In the genomic region with DNA sequence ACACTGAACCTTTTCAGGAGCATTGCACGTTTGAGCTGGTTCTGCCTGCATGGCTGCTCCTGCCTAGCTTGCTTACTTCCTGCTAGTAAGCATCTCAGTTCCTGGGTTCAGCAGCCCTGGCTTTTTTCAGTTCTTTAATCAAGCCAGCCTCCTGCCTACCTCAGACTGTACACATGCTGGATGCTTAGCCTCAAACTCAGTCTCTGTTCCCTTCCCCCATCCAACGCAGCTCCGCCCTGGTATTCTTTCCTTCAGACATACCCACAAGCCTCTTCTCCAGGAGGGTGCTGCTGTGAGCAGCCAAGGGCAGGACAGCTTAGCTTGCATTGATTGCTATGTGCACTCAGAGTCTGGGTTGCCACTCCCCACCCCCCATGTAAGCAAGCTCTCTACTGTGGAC, we compare ENCODE assay signal across 16 mouse cellular contexts. TPM values are rescaled to one million over a fixed set of nuclear protein-coding genes. Genes with fewer than 3 reads are reported as not detected.
A peak's percentile ranks its signal among the peaks of the same experiment; 100 is the strongest.
DNase-seq lines count a peak whose midpoint lies in the region; ATAC-seq and TF ChIP-seq lines count a peak whose summit lies in the region.
"Had no signal": no experiment of that assay in that cellular context is flagged by ENCODE, and none has a peak within 500 bp of the region (broad histone marks: within the 10 kb centered on the region; RNA-seq: fewer than 3 reads in every experiment).

No protein-coding gene starts in this region.

- H3K27me3 ChIP-seq in lung, postnatal 0 days (replicated peaks; ENCODE audit: insufficient read depth, low read length) = no peaks in the 10 kb centered on the region
- H3K27me3 ChIP-seq in midbrain, embryonic 15.5 days (replicated peaks) = no peaks in the 10 kb centered on the region
- H3K27me3 ChIP-seq: Patski had no signal

- ATAC-seq in lung, postnatal 0 days = no peak
- peak; percentile 66 for ATAC-seq in monocyte, adult 5-6 weeks (replicated peaks; ENCODE audit: insufficient number of reproducible peaks, low FRiP score, low TSS enrichment, poor library complexity, severe bottlenecking)
- no peak for ATAC-seq in midbrain, embryonic 15.5 days (replicated peaks)
- ATAC-seq: Patski had no signal

- DNase-seq in lung, postnatal 4 days = peak; percentile 16 to 37
- no peak for DNase-seq in lung, postnatal 0 days (ENCODE audit: low spot score)
- DNase-seq in T-cell, adult 2 months (ENCODE audit: low spot score) = peak; percentile 77
- DNase-seq in thymus, postnatal 36 days = peak; percentile 54 to 65
- DNase-seq in frontal cortex, postnatal 10 days (ENCODE audit: low spot score in 2 of 2) = no peak
- DNase-seq in embryo, embryonic 11 days = no peak
- DNase-seq: adrenal gland, postnatal 36 days; cerebellum, adult 18-20 months; gastrocnemius, postnatal 14 days; heart, postnatal 4 days; kidney, adult 8-10 months; lung, embryonic 14.5 days had no signal

- H3K4me3 ChIP-seq in lung, postnatal 0 days (ENCODE audit: low read depth, low read length) = no peak overlapping the region
- H3K4me3 ChIP-seq in midbrain, embryonic 15.5 days = no peak overlapping the region
- H3K4me3 ChIP-seq: erythroblast, embryonic 14.5 days had no signal

- TF ChIP-seq CTCF in lung, postnatal 0 days (IDR thresholded peaks at IDR 0.05) = no peak

- no peak overlapping the region for H3K4me2 ChIP-seq in lung, postnatal 0 days (replicated peaks; ENCODE audit: low read depth, low read length)
- no peak overlapping the region for H3K4me2 ChIP-seq in midbrain, embryonic 15.5 days
- H3K4me2 ChIP-seq: lung, embryonic 14.5 days had no signal

- H3K9ac ChIP-seq in lung, postnatal 0 days (replicated peaks; ENCODE audit: low read depth) = no peak overlapping the region
- no peak overlapping the region for H3K9ac ChIP-seq in midbrain, embryonic 15.5 days
- H3K9ac ChIP-seq: lung, embryonic 14.5 days had no signal

- no peaks in the 10 kb centered on the region for H3K9me3 ChIP-seq in lung, postnatal 0 days (ENCODE audit: low read length)
- H3K9me3 ChIP-seq in midbrain, embryonic 15.5 days = no peaks in the 10 kb centered on the region

- H3K36me3 ChIP-seq in lung, postnatal 0 days (ENCODE audit: insufficient read depth, low read length) = no peaks in the 10 kb centered on the region
- no peaks in the 10 kb centered on the region for H3K36me3 ChIP-seq in midbrain, embryonic 15.5 days (replicated peaks)

- WGBS in lung, postnatal 0 days = 56% methylated on average over 3 of the region's 3 CpGs
- 69% methylated on average over 3 of the region's 3 CpGs for WGBS in midbrain, embryonic 15.5 days

- no peaks in the 10 kb centered on the region for H3K4me1 ChIP-seq in lung, postnatal 0 days (ENCODE audit: insufficient read depth, low read depth, low read length)
- no peaks in the 10 kb centered on the region for H3K4me1 ChIP-seq in midbrain, embryonic 15.5 days

- H3K27ac ChIP-seq in lung, postnatal 0 days (ENCODE audit: low read length) = no peak overlapping the region
- no peak overlapping the region for H3K27ac ChIP-seq in midbrain, embryonic 15.5 days

- TF ChIP-seq EP300 in lung, postnatal 0 days (IDR thresholded peaks at IDR 0.05) = no peak

RNA-seq across cellular contexts. Expression of gene Khdrbs1, which starts 12.6 kb away (rescaled TPM):
- polyA plus RNA-seq in lung, postnatal 0 days (2015; fragmentation: Nextera tagmentation; extraction: Ambion mirVana) = 42.9 and 48.9 TPM in 2 replicates
- total RNA-seq in monocyte, adult 5-6 weeks (2017) = 89.2 to 110 TPM (median 89.5 TPM) in 3 replicates
- polyA plus RNA-seq in midbrain, embryonic 15.5 days (2015; fragmentation: Nextera tagmentation; extraction: Ambion mirVana) = 137 and 138 TPM in 2 replicates

RNA-seq across cellular contexts. Expression of gene Ptp4a2, which starts 56.3 kb away (rescaled TPM):
- polyA plus RNA-seq in lung, postnatal 0 days (2015; fragmentation: Nextera tagmentation; extraction: Ambion mirVana) = 318 and 349 TPM in 2 replicates
- total RNA-seq in monocyte, adult 5-6 weeks (2017) = 478 to 539 TPM (median 505 TPM) in 3 replicates
- polyA plus RNA-seq in midbrain, embryonic 15.5 days (2015; fragmentation: Nextera tagmentation; extraction: Ambion mirVana) = 220 and 223 TPM in 2 replicates

RNA-seq across cellular contexts. Expression of gene Tmem39b, which starts 58.1 kb away (rescaled TPM):
- 5.3 and 5.5 TPM in 2 replicates for polyA plus RNA-seq in lung, postnatal 0 days (2015; fragmentation: Nextera tagmentation; extraction: Ambion mirVana)
- total RNA-seq in monocyte, adult 5-6 weeks (2017) = 4.0 to 6.4 TPM (median 4.1 TPM) in 3 replicates
- 18.1 and 20.9 TPM in 2 replicates for polyA plus RNA-seq in midbrain, embryonic 15.5 days (2015; fragmentation: Nextera tagmentation; extraction: Ambion mirVana)

Comparison
In these comparisons a context has a peak if more than half of its experiments do, and no peak if none do; other contexts are left out.
1. DNase-seq: peak in lung, postnatal 4 days (2 of 2), T-cell, adult 2 months (single experiment) and thymus, postnatal 36 days (2 of 2); none in lung, postnatal 0 days (single experiment), frontal cortex, postnatal 10 days (0 of 2) and embryo, embryonic 11 days (single experiment).